Mouse (Mus musculus) megakaryocyte-erythroid progenitor cell, adult 5 weeks (primary cell): ENCODE results near the gene Manba. TPM values are rescaled to one million over a fixed set of nuclear protein-coding genes. Genes with fewer than 3 reads are reported as not detected.

Experiments
- polyA plus RNA-seq: library from polyadenylated mRNA; stranded (reverse); fragments of >175 nt; gene quantifications from 2 replicates; pipeline ENCODE4 v1.2.3, GENCODE M21; 2012

The Manba gene
- 7.9 and 8.8 TPM in 2 replicates for polyA plus RNA-seq

DNA sequence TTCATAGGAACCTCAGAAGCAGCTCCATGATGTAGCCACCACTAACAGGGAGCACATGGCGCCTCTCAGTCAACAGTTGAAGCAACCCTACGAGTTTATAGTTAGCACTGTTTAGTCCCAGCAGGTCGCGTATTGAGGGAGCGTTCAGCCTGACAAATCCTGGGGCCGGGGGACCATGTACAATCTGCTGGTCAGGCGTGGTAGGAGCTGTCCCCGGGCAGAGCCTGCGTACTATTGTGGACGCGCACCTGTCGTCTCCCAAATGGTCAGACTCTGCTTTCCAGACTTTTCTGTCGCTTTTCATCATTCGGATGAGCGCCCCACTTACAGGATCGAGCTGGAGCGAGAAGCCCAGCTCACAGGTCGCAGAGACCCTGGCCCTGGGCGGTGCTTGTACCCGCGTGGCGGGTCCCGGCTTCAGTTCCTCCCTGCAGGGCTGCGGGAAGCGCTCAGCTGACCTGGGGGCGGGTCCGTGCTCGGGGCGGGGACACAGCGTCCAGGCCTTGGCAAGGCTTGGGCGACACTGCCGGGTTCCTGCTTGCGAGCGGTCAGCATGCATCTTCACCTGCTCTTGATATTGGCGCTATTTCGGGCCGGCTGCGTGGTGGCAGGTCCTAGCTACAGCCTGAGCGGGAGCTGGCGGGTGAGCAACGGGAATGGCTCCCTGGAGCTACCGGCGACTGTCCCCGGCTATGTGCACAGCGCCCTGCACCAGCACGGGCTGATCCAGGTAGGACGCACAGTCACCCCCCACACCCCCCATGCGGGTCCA, at the start of gene Manba:
Manba (plus strand) TSS at position 484 of the 772 bp plus-strand sequence.

GRCm38 (mm10) chr3:135437758-135438495, 47.5 kb upstream of the Manba start, which contains the start of gene Ube2d3:
Gene Ube2d3 (plus strand): TSS chr3:135438149.

Other genes with a start within 250 kb of the Manba start
- 0.20 and 0.26 TPM in 2 replicates for gene Bdh2, start 204.4 kb upstream of the Manba start, polyA plus RNA-seq
- 0.01 TPM in 1 of 2 replicates, not detected in the other for gene Slc9b2, start 177.9 kb upstream of the Manba start, polyA plus RNA-seq
- gene Slc9b1, start 137.6 kb upstream of the Manba start, polyA plus RNA-seq, result not detected in 2 replicates
- gene Cisd2, start 61.7 kb upstream of the Manba start, polyA plus RNA-seq, result 22.3 and 24.9 TPM in 2 replicates
- 534 and 578 TPM in 2 replicates for gene Ube2d3, start 47.5 kb upstream of the Manba start, polyA plus RNA-seq
- 77.9 and 81.7 TPM in 2 replicates for gene Nfkb1, start 205.9 kb downstream of the Manba start, polyA plus RNA-seq